Mouse (Mus musculus) left cerebral cortex, adult 11 months (tissue): ENCODE measurements at regions not wholly inside any gene's neighbourhood (a gene's known extent, or its start where the extent isn't known, plus 50 kb on each side); places are given as distances from the start of the nearest gene placed in this dataset.

Source experiments
- DNase-seq: peaks from one replicate; pipeline ENCODE4 v3.0.0; 2022; ENCODE audit warnings: low spot score

GRCm38 (mm10) chr12:16268621-16269165 lies 342.1 kb downstream of the Lpin1 start:
- no peak for DNase-seq

- no peak for DNase-seq
Measured at GRCm38 (mm10) chr12:16261465-16261864, 349.3 kb downstream of the Lpin1 start.

DNA sequence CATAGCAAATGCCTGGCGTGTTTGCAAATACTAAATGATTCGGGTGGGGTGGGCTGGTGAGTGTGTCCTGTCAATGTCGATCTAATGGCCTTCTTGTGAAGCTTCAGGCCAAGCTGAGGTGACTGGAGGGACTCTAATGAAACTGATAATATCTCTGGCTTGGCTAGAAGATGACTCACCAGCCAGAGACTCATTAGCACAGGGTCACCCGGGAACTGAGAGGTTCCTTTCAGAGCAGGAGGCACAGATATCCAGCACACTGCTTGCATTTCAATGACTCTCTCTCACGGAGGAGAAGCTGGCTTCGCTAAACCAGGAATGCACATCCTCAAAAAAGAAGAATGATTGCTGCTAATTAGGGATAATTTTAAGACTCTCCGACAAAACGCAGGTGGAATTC lies 349.8 kb downstream of the Lpin1 start:
- DNase-seq = peak; percentile 19

GRCm38 (mm10) chr12:16260501-16260900 lies 350.3 kb downstream of the Lpin1 start:
- DNase-seq = no peak

GRCm38 (mm10) chr12:16250621-16251020 lies 360.1 kb downstream of the Lpin1 start:
- no peak for DNase-seq

DNA sequence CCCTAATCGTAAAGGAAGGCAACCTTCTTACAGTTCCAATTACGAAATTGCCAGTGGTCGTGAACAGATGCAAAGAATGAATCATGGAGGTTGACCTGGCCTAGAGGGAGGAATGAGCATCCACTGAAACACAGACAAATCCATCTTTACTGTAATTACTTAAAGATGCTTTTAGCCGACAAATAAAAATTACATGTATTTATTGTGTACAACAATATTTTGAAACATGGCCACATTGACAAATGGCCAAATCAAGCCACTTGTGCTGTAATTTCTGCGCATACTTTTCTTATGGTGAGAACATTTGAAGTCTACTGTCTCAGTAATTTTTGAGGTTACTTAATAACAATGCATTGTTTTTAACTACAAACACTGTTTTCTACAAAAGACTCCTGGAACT lies 360.7 kb downstream of the Lpin1 start:
- no peak for DNase-seq

DNA sequence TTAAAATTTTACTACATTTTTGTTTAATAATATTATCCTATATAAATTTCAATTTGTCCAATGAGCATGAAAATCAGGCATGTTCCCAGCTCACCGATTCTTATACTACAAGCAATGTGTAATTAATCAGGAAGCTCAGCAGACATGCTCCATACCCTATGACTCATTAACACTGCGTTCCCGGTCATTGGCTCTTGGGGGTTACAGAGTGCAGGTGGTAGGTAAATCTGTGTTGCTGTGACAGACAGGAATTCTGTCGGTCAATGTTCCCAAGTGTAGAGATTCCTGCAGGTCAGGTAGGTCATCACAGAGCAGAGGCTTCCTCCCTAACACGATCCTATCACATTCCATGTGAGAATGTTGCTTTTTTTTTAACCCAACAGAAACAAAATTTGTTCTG lies 371.0 kb downstream of the Lpin1 start:
- no peak for DNase-seq

DNA sequence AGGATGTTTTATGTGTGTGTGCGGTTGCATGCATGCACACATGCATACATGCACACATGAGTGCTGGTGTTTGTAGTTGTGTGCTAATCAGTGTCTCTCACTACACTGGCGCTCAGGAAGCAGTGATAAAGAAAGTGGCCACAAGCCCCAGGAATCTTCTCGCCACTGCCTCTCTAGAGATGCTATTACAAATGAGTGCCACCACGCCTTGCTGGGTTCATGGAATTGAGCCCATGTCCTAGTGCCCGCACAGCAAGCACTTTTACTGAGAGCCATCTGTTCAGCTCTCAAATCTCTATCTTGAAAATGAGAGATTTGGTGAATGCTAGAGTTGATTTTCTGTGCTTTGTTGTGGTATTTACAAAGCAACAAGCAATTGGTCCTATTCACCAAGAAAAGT lies 373.3 kb downstream of the Lpin1 start:
- no peak for DNase-seq

DNA sequence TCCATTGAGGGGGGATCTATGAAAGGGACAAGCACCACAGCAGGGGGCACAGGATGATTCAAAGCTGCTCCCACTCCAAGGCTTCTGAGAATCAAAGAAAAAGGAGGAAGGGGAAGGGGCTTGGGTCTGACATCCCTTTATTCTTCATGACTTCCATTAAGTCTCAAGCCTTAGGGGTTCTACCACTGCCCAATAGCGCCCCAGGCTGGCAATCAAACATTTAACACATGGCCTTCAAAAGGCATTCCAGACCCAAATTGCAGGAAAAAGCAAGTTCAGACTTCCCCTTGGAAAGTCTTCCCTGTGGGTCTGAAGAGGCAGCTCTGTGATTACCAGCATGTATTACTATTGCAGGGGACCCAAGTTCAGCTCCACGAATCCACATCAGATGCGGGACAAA lies 377.2 kb downstream of the Lpin1 start:
- no peak for DNase-seq

GRCm38 (mm10) chr12:16232828-16233227 lies 377.9 kb downstream of the Lpin1 start:
- no peak for DNase-seq

- DNase-seq = no peak
Measured at GRCm38 (mm10) chr12:16232051-16232450, 378.7 kb downstream of the Lpin1 start.

DNA sequence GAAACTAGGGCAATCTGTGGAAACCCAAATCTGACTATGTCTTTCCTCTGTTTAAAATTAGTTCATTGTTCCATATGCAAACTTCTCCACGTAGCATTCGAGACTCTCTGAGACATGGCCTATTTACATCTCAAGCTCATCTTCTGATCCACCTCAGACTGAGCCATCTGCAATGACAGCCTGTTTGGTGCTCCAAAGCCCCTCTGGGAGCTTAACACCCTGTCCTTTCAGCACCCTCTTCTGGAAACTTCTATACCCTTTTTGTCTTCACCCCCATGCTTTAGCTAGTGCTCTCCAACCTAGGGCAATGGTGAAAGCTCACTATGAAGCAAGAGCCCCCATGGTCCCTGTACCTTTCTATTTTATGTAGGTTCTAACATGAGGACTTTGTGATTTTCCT lies 379.7 kb downstream of the Lpin1 start:
- DNase-seq = no peak

GRCm38 (mm10) chr12:16225428-16225827 lies 385.3 kb downstream of the Lpin1 start:
- no peak for DNase-seq

DNA sequence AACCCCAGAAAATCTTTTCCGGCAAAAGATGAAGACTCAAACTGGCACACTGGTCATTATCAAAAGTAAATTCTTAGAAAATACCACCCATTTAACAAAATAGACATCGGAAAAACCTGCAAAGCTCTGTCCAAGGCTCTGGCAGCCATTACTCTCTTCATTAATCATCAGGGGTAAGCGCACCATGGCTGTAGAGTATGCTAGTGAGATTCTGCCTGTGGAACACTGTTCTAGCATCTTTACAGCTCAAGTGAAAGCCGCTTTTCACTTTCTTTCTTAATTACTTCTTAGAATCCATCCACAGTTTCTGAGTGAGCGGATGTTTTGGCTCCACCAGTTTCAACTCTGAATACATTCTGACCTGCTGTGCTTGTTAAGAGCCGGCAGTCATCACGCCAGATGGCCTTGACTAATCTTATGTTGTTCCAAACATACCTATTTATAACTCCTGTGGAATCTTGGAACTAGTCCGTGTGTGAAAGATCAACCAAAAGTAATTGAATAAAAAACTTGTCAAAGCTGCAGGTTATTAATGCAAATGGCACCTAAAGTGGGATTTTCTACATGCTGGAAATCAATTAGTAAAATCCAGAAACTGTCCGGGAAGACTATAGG lies 387.8 kb downstream of the Lpin1 start:
- no peak for DNase-seq

- DNase-seq = no peak
Measured at GRCm38 (mm10) chr12:16222205-16222604, 388.6 kb downstream of the Lpin1 start.

- no peak for DNase-seq
Measured at GRCm38 (mm10) chr12:16221142-16221541, 389.6 kb downstream of the Lpin1 start.

DNA sequence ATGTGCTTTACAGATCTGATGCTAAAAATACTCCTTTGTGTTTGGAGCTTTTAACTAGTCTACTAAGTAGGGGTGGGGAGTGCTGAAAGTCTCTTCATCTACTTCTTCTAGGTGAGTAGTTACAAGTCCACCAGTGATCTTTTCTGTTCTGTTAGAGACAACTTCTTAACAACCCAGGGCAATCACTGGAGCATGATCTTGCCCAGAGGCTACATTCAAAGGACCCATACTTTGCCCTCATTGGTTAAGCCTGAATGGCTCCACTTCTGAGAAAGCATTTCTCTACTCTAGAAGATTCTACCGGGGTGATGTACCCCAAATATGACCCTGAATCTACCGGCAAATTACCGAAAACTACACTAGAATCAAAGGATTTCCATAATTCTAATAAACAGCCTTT lies 390.2 kb downstream of the Lpin1 start:
- DNase-seq = no peak

DNA sequence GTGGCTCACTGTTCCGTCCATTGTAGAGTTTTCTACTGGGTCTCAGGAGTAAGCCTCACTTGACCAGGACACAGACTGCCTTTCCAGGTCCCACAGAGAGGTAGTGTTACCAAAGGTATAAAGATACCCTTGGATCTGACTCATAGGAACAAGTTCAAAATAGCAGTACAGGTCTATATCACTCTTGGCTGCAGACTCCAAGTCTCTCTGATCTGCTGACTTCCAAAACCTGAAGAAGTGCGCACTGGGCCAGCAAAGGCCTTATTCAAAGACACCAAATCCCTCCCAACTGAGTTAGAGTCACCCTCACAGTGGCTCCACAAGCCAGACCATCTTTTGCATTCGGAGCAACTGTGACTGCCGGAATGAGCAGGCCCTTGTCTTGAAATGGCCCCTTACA lies 391.9 kb downstream of the Lpin1 start:
- DNase-seq = no peak

GRCm38 (mm10) chr12:16210553-16210952 lies 393.8 kb upstream of the Trib2 start:
- DNase-seq = no peak

DNA sequence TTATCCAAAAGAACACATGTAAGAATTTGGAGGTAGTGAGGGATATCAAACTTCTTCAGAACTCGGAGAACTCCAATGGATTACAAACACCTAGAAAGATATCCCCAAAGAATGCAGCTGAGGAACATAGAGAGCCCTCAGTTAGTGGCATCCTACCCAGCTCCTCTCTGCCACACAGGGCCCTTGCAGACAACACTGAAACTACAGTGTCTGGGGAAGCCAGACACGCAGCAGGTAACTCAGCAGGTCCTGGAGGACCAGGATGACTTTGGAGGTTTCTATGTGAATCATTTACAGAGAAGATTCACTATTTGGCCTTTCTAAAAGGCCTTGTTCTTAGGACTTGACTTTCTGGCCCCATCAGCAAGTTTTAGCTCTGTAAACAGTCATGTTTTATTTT lies 393.4 kb upstream of the Trib2 start:
- no peak for DNase-seq

GRCm38 (mm10) chr12:16204941-16205340 lies 388.2 kb upstream of the Trib2 start:
- no peak for DNase-seq

DNA sequence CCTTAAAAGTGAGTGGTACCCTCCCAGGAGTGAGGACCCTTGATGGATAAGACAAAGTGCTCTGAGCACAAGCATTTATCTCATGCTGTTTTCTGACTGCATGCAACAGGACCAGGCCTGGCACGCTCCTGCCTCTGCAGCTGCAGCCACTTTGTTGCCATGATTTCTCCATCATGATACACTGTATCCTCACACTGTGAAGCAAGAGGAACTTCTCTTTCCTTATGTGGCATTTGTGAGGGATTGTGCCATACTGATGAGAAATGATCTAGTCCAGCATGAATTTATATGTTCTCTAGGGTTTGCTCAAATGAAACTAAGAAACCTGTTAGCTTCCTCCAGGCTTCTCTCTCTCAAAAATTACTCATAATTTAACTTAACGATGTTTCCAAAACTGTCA lies 380.2 kb upstream of the Trib2 start:
- no peak for DNase-seq

GRCm38 (mm10) chr12:16191803-16192389 lies 375.2 kb upstream of the Trib2 start:
- no peak for DNase-seq

DNA sequence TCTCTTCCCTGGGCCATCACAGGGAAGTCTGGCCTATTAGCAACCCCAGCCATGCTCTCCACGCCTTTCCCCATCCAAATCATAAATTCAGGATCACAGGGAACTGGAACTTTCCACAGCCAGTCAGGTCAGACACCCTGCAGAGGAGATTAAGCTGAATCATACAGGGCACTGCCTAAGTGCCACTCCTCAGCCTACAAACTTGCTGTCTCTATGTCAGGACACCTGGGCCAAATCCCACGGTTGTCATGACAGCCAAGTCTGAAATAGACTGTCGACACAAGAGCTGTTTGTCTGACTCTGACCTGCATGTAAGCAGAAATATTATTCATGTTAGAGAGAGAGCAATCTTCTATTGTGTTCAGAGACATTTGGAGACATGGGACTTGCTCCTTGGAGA lies 374.0 kb upstream of the Trib2 start:
- no peak for DNase-seq
